Mouse (Mus musculus): ENCODE results near the gene Coq8a. TPM values are rescaled to one million over a fixed set of nuclear protein-coding genes. Genes with fewer than 3 reads are reported as not detected.

Gene Coq8a
- total and polyA plus RNA-seq, 2 experiments from 2014 or later, result 1.8 to 7.3 TPM

DNA sequence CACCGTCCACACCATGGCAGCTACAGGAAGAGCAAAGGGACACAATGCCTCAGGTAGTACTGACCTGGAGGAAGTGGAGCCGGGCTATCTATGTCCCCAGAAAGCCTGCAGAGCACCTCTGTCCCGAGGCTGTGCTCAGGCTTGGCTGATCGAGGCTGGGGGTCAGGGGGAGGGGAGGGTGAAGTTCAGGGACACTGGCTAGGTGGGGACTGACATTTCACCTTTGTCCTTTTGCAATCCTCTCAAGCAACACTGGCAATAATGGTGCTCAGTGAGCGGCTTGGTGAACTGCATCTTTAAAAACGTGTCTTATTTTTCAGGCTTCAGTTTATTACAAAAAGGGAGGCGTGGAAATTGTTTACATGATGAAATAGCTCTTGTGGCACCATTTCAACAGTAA, 30.5 kb upstream of the Coq8a start:
- Histone ChIP-seq H3K9me3 (ENCODE audit: low read length) (0 out of 2 replicates have a peak, but pooled peaks cover 5% of the 10 kb centered on the region), H3K4me1 (ENCODE audit: insufficient read depth) (no peaks in the 10 kb centered on the region), H3K27ac (ENCODE audit: low read depth, low read length) (no peak overlapping the region), H3K36me3 (ENCODE audit: insufficient read depth) (peaks cover 15% of the 10 kb centered on the region; the same call in 1 of the 2 replicates), H3K4me3 (ENCODE audit: low read depth, low read length) (no peak overlapping the region), H3K4me2 (ENCODE audit: low read depth) (no peak overlapping the region), H3K27me3 (ENCODE audit: insufficient read depth, low read length) (no peaks in the 10 kb centered on the region), H3K9ac (no peak overlapping the region)
- 89% methylated on average over 7 of the region's 7 CpGs for WGBS
- TF ChIP-seq CTCF (IDR thresholded peaks at IDR 0.05; ENCODE audit: low read depth), result no peak
- ATAC-seq (no peak), DNase-seq (no peak)

DNA sequence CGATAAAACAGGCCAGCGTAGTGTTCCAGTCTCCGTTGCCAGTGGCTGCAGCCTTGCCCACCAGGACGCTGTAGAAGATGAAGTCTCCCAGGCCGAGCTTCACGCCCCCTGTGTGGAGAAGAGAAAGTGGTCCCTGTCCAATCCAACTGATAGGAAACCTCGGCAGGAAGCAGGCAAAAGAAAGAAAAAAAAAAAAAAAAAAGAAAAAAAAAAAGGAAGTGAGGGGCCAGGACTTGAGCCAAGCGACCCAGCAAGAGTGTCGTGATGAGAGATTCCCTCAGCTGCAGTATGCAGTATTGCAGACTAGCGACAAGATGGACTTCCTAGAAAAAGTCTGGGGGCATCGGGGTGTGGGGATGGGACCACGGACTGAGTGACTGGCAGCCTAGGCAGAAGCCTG, 29.5 kb upstream of the Coq8a start:
- Histone ChIP-seq H3K36me3 (ENCODE audit: insufficient read depth) (peaks cover 15% of the 10 kb centered on the region; the same call in 1 of the 2 replicates), H3K27me3 (ENCODE audit: insufficient read depth, low read length) (no peaks in the 10 kb centered on the region), H3K27ac (ENCODE audit: low read depth, low read length) (no peak overlapping the region), H3K4me1 (ENCODE audit: insufficient read depth) (no peaks in the 10 kb centered on the region), H3K9ac (no peak overlapping the region), H3K9me3 (ENCODE audit: low read length) (0 out of 2 replicates have a peak, but pooled peaks cover 5% of the 10 kb centered on the region), H3K4me2 (ENCODE audit: low read depth) (no peak overlapping the region), H3K4me3 (ENCODE audit: low read depth, low read length) (no peak overlapping the region)
- WGBS, result 84% methylated on average over 12 of the region's 12 CpGs
- no peak for ATAC-seq
- no peak for TF ChIP-seq CTCF (IDR thresholded peaks at IDR 0.05; ENCODE audit: low read depth)
- DNase-seq, result no peak

DNA sequence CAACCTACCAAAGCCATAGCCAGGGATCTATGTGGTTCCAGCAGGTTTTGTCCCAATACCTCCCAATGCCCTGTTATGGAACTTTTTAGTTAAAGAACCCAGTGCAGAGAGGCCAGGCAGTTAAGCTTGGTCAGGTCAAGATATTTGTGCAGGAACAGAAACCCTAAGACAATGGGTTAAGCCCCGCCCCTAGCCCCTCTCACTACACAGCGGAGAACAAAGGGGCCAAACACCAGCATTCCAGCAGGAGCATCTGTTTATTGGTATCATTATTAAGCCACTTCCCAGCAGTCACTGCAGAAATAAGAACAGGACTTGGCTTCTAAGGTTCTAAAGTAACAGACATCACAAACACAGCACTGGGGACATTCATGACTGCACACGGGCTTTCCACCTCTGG, 27.4 kb upstream of the Coq8a start:
- no peaks in the 10 kb centered on the region for H3K27me3 ChIP-seq (ENCODE audit: insufficient read depth, low read length)
- WGBS, result 72% methylated on average over 3 of the region's 3 CpGs

DNA sequence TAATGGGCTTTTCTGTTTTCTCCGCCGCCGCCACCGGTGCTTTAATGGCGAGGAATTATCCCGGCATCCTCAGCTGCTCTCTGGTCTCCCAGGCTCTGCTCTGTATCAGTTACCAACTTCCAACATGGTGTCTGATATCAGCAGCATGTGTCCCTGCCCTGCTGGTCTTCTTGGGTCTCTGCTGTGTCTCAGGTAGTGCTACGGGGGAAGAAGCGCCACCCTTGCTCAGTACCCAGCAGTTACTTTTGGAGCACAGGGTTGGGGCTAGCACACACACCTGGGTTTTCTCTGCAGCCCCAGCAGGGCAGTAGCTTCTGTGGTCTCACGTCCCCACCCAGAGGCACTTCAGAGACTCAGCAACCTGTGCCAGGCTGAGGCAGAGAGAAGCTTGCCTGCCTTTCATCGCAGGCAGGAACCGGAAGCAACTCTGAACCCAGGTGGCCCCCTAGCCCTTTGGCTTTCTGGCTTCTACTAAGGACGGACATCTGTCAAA, 26.9 kb upstream of the Coq8a start:
- H3K4me3 ChIP-seq (ENCODE audit: low read depth, low read length), result peak overlapping the region; percentile 35
- 14% methylated on average over 12 of the region's 12 CpGs for WGBS
- no peak for DNase-seq
- peak overlapping the region; percentile 48 for H3K9ac ChIP-seq
- peak overlapping the region; percentile 69 for H3K4me2 ChIP-seq (ENCODE audit: low read depth)
- TF ChIP-seq CTCF (IDR thresholded peaks at IDR 0.05; ENCODE audit: low read depth), result peak; percentile 31; the same call in 1 of the 2 replicates
- no peaks in the 10 kb centered on the region for H3K27me3 ChIP-seq (ENCODE audit: insufficient read depth, low read length)
- H3K4me1 ChIP-seq (ENCODE audit: insufficient read depth), result no peaks in the 10 kb centered on the region
- ATAC-seq, result peak; percentile 67
- peaks cover 12% of the 10 kb centered on the region; the same call in 1 of the 2 replicates for H3K36me3 ChIP-seq (ENCODE audit: insufficient read depth)
- 0 out of 2 replicates have a peak, but pooled peaks cover 5% of the 10 kb centered on the region for H3K9me3 ChIP-seq (ENCODE audit: low read length)
- H3K27ac ChIP-seq (ENCODE audit: low read depth, low read length), result no peak overlapping the region

More for the DNA sequence above, 27.4 kb upstream of the Coq8a start:
- ATAC-seq, result no peak
- no peaks in the 10 kb centered on the region for H3K4me1 ChIP-seq (ENCODE audit: insufficient read depth)
- peaks cover 12% of the 10 kb centered on the region; the same call in 1 of the 2 replicates for H3K36me3 ChIP-seq (ENCODE audit: insufficient read depth)
- no peak overlapping the region for H3K27ac ChIP-seq (ENCODE audit: low read depth, low read length)
- TF ChIP-seq CTCF (IDR thresholded peaks at IDR 0.05; ENCODE audit: low read depth), result no peak
- H3K9me3 ChIP-seq (ENCODE audit: low read length), result 0 out of 2 replicates have a peak, but pooled peaks cover 5% of the 10 kb centered on the region
- no peak overlapping the region for H3K9ac ChIP-seq
- no peak overlapping the region for H3K4me2 ChIP-seq (ENCODE audit: low read depth)
- no peak overlapping the region for H3K4me3 ChIP-seq (ENCODE audit: low read depth, low read length)
- no peak for DNase-seq

DNA sequence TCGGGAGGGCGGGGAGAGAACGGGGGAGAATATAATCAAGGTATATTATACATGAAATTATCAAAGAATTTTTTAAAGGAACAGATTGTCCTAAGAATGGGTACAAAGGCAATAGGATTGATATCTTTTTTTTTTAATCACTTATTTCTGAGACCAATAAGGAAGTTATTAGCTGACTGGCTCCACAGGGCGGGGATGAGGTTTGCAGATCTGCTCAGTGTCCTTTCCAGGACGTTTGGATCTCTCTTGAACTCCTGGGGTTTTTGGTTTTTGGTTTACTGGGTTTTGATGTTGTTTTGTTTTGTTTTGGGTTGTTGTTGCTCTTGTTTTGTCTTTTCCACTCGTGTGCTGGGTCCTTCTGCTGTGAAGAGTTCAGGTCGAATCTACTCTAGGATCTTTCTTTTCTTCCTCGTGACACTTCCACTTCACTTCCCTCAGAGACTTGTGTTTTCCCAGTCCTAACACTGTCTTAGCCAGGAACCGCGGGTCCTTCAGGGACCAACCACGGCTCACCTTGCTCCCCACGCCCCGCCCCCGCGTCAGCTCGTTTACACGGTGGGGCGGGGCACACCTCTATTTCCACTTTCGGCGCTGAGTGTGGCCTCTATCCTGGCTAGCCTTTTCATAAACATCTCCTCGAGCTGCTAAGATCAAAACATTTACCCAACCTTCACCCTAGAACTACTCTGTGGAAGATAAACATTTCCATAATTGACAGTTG, 26.3 kb upstream of the Coq8a start:
- H3K27me3 ChIP-seq (ENCODE audit: insufficient read depth, low read length), result no peaks in the 10 kb centered on the region
- H3K4me3 ChIP-seq (ENCODE audit: low read depth, low read length), result peak overlapping the region; percentile 35
- 15% methylated on average over 21 of the region's 21 CpGs for WGBS
- H3K4me2 ChIP-seq (ENCODE audit: low read depth), result peak overlapping the region; percentile 69
- H3K9me3 ChIP-seq (ENCODE audit: low read length), result 0 out of 2 replicates have a peak, but pooled peaks cover 5% of the 10 kb centered on the region
- no peak for TF ChIP-seq CTCF (IDR thresholded peaks at IDR 0.05; ENCODE audit: low read depth)
- DNase-seq (peak; percentile 63), ATAC-seq (peak; percentile 92)
- H3K4me1 ChIP-seq (ENCODE audit: insufficient read depth), result no peaks in the 10 kb centered on the region
- peak overlapping the region; percentile 48 for H3K9ac ChIP-seq
- peaks cover 12% of the 10 kb centered on the region; the same call in 1 of the 2 replicates for H3K36me3 ChIP-seq (ENCODE audit: insufficient read depth)
- no peak overlapping the region for H3K27ac ChIP-seq (ENCODE audit: low read depth, low read length)

DNA sequence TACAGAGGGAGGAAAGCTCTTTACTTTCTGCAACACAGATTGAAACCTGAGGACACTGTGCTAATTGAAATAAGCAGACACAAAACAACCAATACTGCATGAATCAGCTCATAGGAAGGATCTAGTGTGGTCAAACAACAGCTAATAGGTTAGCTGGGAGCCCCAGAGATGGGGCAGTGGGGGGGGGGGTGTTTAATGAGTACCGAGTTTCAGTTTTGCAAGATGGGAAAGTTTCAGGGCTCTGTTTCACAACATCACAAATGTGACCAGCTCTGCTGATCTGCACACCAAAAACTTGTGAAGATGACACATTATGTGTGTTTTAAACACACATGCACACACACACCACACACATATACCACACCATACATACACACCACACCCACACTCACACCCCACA, 22.6 kb upstream of the Coq8a start:
- Histone ChIP-seq H3K9me3 (ENCODE audit: low read length) (no peaks in the 10 kb centered on the region), H3K27me3 (ENCODE audit: insufficient read depth, low read length) (no peaks in the 10 kb centered on the region), H3K4me2 (ENCODE audit: low read depth) (no peak overlapping the region), H3K27ac (ENCODE audit: low read depth, low read length) (no peak overlapping the region), H3K36me3 (ENCODE audit: insufficient read depth) (no peaks in the 10 kb centered on the region), H3K4me1 (ENCODE audit: insufficient read depth) (no peaks in the 10 kb centered on the region), H3K9ac (no peak overlapping the region), H3K4me3 (ENCODE audit: low read depth, low read length) (no peak overlapping the region)
- WGBS, result 69% methylated on average over 1 of the region's 1 CpGs
- ATAC-seq (no peak), DNase-seq (no peak)
- TF ChIP-seq CTCF (IDR thresholded peaks at IDR 0.05; ENCODE audit: low read depth), result no peak
